Mouse (Mus musculus): Measurements from ENCODE around the gene Fam166a.

The Fam166a gene

DNA sequence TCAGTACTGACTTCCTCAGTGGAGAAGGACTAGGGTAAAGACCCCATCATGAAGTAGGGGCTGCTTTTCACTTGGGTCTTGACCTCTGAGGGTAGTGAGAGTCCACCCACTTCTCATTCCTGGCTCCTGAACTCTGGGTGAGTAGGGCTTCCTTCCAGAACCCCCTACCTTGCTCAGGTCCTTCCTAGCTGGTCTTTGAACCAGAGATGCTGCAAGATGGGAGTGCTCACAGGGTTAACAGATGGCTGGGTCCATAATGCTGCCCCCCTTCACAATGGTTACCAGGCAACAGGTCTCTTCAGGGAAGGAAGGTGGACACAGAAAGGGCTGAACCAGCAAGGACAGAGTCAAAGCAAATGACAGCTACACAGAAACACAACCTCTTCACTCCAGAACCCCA is at the start of gene Fam166a:
Gene Fam166a (plus strand): TSS at position 301 of the 400 bp plus-strand sequence.
- no peak for DNase-seq (ENCODE audit: low spot score in 2 of 2)

DNA sequence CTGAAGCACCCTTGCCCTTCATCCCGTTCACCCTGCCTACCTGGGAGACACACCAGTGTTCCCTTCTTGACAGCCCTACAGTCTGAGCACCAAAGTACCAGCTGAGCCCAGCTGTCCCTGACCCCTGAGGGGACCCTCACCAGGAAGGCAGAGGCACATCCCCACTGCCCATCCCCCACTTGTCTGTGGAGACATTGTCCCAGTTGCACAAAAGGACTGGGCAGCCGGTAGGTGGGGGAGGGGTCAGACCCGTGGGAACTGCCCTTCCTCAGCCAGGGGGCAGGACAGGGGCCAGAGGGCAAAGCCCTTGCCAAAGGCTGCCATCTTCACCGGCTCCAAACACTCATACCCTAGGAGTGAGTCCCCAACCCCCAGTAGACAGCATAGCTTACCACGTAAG is 48.8 kb upstream of the Fam166a start:
- DNase-seq (ENCODE audit: low spot score in 2 of 2): no peak

- DNase-seq (ENCODE audit: low spot score in 2 of 2): no peak
These were observed 48.0 kb upstream of the Fam166a start for GRCm38 (mm10) chr2:25170326-25171100.

- DNase-seq (ENCODE audit: low spot score in 2 of 2): no peak
These were observed 47.3 kb upstream of the Fam166a start for GRCm38 (mm10) chr2:25171101-25171768.

- no peak for DNase-seq (ENCODE audit: low spot score in 2 of 2)
These were observed 46.8 kb upstream of the Fam166a start for GRCm38 (mm10) chr2:25171769-25172153.

GRCm38 (mm10) chr2:25172629-25173028 is 45.9 kb upstream of the Fam166a start:
- no peak for DNase-seq (ENCODE audit: low spot score in 2 of 2)

DNA sequence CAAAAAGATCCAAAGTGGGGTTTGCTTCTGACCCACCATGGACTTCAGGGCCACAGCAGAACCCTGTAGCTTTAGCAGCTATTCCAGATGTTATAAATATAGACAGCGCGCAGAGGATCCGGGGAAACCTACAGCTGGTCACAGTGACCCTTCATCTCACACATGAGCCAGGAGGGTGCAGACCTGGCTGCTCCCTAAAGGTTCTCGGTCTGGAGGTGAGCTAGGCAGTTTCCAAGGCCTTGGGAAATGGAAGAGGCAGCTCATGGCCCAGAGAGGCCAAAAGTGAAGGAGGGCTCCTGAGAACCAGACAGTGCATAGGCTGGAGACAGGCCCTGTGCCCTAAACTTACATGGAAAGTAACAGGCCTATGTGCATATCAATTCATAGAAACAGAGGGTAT is 44.7 kb upstream of the Fam166a start:
- no peak for DNase-seq (ENCODE audit: low spot score in 2 of 2)

- DNase-seq (ENCODE audit: low spot score in 2 of 2): no peak
These were observed 43.5 kb upstream of the Fam166a start for GRCm38 (mm10) chr2:25174866-25175689.

DNA sequence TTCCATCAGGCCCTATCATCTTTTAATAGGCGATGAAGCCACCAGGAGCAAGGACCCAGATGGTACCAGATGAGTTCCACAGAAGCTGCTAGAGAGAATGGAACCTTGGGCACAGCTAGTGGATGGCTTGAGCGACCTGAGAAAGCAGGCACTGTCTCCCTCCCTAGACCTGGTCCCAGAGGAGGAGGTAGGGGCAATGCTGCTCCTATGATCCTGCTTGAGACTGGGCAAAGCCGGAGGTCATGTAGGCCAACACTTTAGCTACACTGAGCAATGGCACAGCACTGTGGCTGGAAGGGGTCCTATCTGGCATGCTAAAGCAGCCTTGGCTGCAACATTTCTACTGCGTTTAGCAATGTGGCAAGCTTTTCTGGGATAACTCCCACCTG is 42.9 kb upstream of the Fam166a start:
- DNase-seq (ENCODE audit: low spot score in 2 of 2): no peak

DNA sequence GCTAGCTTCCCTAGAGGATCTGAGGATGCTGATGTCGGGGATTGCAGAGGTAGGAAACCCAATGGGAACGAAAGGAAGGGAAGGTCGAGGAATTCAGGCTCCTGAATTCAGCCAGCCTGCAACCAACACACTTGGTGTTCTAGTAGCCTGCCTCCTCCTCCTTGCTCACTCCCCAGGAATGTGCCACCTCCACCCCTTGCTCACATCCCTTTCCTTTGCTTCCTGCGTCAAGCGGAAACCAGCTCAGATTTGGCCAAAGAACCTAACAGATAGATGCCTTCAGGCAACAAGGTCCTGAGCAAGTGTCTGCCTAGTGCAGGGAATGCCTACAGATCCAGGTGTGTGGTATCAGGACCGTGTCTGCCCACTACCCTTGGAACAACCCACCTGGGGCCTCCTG is 42.0 kb upstream of the Fam166a start:
- no peak for DNase-seq (ENCODE audit: low spot score in 2 of 2)

DNA sequence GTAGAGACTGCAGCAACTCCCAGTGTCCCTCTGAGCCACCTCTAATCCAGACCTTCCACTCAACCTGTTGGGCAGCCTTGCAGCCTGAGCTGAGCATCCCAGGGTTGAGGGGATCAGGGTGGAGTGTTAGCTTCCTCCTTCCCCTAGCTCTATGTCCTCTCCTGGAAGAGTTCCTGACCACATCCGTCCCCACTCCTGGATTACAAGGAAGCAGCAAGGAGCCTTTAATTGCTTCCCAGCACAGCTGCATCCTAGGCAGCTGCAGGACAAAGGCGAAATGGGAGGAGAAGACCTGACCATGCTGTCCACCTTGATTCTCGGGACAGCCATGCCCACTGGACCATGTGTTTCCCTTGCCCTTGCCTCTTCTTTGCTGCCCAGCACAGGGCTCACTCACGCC is 41.5 kb upstream of the Fam166a start:
- DNase-seq (ENCODE audit: low spot score in 2 of 2): no peak

DNA sequence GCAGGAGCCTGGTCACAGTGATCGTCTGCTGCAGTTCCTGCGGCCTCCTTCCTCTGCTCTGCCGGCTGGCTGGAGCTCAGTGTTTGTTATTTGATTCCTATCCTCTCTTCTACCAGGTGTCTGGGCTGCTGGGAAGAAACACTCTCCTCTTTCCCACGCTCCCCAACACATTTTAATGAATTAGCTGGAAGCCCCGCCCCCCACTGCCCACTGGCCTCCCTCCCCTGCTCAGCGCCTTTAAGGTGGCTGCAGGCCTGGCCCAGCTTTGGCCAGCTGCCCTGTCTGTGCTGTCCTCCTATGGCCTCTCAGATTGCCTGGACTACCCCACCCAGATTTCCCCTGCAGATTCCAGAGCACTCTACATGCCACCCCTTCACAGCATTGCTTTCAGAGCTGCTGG is 40.9 kb upstream of the Fam166a start:
- peak in 1 of 2 experiments; percentile 40 for DNase-seq (ENCODE audit: low spot score in 2 of 2)

- no peak for DNase-seq (ENCODE audit: low spot score in 2 of 2)
These were observed 40.1 kb upstream of the Fam166a start for GRCm38 (mm10) chr2:25178285-25178972.

DNA sequence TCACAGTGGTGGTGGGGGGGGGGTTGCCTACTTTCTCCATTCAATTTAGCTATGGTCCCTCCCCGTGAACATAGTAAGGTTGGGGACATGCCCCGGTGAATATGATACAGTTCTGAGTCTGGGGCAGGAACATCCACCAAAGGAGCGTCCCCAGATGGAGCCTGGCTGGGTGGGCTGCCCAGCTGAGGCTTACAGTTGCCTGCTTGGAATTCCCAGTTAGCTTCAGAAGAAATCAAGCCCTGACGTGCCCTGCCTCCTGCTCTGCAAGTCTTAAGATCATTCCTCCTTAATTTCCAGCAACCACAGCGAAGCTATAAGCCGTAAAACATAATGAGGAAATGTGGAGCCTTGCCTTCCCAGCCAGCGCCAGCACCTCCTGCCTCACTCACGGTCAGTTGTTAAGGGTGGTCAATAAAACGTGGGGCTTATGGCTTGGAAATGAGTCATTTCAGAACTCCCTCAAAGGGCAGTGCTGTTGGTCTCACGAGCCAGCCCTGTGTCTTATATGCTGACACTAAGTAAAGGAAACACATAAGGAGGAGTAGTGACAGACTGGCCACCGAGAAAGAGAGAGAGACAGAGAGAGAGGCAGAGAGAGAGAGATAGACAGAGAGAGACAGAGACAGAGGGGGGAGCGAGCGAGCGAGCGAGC is 38.9 kb upstream of the Fam166a start:
- no peak for DNase-seq (ENCODE audit: low spot score in 2 of 2)

DNA sequence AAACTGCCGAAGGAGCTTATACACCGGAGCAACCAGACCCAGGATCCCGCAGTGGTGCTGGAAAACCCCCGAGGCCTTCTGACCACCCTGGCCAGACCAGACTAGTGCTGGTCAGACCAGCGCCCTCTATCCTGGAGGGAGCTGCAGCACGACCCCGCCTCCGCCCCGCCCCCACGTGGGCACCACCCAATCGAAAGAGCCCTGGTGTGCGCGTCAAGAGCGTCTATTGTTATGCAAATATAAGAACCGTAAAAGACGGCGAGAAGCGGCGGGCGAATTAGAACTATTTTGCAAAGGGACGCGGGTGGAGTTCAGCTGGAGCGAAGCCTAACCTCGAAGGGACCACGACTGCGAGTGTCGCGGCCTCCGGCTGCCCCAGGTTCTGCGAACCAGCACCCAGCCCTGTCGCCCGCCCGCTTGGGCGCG is 38.1 kb upstream of the Fam166a start, which contains the start of gene Nrarp:
Gene Nrarp (plus strand): TSS at position 281 of the 426 bp plus-strand sequence.
- peak; percentile 89 to 92 for DNase-seq (ENCODE audit: low spot score in 2 of 2)

DNA sequence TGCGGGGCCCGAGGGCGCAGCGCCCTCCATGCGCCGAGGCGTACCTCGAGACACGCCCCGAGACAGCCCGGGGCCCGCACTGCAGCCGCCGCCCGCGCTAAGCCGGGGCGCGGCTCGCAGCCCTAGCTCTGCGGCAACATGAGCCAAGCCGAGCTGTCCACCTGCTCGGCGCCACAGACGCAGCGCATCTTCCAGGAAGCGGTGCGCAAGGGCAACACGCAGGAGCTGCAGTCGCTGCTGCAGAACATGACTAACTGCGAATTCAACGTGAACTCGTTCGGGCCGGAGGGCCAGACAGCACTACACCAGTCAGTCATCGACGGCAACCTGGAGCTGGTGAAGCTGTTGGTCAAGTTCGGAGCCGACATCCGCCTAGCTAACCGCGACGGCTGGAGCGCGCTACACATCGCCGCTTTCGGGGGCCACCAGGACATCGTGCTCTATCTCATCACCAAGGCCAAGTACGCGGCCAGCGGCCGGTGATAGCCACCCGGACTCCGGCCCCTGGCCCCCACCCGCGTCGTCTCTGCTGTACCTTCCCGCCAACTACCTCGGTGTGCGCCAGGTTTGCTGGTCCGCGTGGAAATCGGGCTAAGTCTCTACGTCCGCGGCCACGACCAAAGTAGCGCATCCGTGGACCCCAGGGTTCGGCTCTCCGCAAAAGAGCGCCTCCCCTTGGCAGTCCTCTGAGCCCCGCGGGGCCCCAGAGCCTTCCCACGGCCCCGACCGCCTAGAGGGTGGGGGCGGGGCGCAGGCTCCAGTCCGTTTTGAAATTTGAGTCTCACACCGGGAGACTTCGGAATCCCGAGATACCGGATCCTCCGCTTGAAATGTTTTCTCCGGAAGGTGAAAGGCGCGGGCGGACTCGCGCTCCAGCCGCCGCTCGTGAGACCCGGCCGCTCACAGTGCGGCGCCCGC is 37.3 kb upstream of the Fam166a start:
- DNase-seq (ENCODE audit: low spot score in 2 of 2): no peak

DNA sequence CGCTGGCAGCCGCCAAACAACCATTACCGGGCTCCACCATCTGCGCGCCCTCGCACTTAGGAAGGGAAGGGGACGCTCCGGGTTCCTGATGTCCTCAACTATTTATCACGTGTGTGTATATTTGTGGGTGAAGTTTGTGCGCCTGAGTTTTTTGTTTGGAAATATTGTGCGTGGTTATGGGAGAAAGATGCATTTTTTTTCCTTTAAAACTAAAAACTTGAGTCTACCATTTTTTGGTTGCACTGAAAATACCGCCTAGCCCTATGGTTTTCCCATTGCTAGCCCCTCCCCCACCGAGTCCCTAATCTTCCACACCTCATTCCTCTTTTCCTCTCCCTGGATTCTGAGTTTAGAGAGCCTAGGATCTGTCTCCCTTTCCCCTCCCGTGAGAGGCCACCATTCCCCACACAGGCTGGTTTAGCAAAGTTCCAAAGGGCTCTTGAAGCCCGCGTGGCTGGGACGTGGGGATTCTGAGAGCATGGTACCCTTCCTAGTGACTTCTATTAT is 36.6 kb upstream of the Fam166a start:
- DNase-seq (ENCODE audit: low spot score in 2 of 2): no peak

GRCm38 (mm10) chr2:25182664-25183063 is 35.9 kb upstream of the Fam166a start:
- no peak for DNase-seq (ENCODE audit: low spot score in 2 of 2)

DNA sequence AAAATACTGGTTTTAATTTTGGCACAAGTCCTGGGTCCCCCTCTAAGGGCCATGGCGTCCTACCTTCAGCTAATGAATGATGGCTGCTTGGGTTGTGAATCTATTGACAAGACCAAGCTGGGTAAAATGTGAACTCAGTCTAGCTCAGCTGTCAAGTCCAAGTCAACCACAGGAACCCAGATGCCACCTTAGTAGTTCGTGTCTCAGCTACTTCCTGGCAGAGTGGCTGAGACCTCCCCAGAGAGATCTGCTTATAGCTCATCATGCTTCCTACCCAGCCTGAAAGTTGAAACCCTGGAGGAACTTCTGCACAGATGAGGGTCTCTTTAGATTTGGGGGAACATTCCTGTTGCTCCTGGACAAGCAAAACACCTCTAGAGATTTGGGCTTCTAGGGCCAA is 35.2 kb upstream of the Fam166a start:
- no peak for DNase-seq (ENCODE audit: low spot score in 2 of 2)

GRCm38 (mm10) chr2:25184496-25184895 is 34.0 kb upstream of the Fam166a start:
- DNase-seq (ENCODE audit: low spot score in 2 of 2): no peak
